Comparison of ENCODE assay signal across 8 mouse cellular contexts in the genomic region with DNA sequence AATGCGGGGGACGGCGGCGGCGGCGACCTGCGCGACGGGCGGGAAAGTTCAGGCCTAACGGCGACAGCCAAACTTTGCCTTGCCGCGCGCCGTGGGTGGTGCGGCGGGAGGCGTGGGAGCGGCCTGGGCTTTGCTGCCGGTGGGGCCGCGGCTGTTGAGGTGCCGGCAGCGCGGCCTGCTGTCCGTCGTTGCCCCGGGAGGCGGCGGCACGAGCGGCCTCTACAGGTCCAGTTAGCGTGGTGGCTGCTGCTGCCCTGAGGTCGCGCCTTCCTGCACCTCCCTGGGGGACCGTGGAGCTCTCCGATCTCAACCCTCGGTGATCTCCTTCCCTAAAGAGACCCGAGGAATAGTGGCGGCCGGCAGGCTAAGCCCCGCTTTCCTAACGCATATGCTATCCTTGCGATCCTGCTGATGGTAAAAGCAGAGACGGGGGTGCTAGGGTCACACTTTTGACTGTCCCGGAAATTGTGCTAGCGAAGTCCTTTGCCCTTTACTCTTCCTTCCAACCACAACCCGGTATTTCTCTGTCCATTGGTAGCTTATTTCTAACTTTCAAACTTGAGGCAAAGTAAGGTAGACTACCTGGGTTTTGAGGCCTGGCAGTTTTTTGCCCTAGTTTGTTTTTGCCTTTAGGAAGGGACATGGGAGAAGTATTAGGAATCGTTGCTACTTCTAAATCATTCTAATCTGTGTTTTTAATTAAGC. TPM values are rescaled to one million over a fixed set of nuclear protein-coding genes. Genes with fewer than 3 reads are reported as not detected.
DNase-seq lines count a peak whose midpoint lies in the region; ATAC-seq and TF ChIP-seq lines count a peak whose summit lies in the region.

No protein-coding gene starts in this region.

- peak overlapping the region; percentile 89 for H3K4me3 ChIP-seq in bone marrow, adult 2 months (replicated peaks; ENCODE audit: control insufficient read depth, low read depth, low read length)
- H3K4me3 ChIP-seq in forebrain, embryonic 15.5 days = peak overlapping the region; percentile 92
- peak overlapping the region; percentile 79 to 91 for H3K4me3 ChIP-seq in liver, embryonic 14.5 days (ENCODE audit: insufficient read depth in 1 of 2, low read depth in 2 of 2, low read length in 2 of 2)
- H3K4me3 ChIP-seq in myocyte = peak overlapping the region; percentile 52

- H3ac ChIP-seq in myocyte (ENCODE audit: control insufficient read depth, insufficient read length) = peak overlapping the region; percentile 63

- H3K27ac ChIP-seq in bone marrow, adult 2 months (ENCODE audit: control insufficient read depth, insufficient read depth, low read depth, low read length, poor library complexity) = peak overlapping the region; percentile 97
- peak overlapping the region; percentile 96 for H3K27ac ChIP-seq in forebrain, embryonic 15.5 days (replicated peaks)
- peak overlapping the region; percentile 87 for H3K27ac ChIP-seq in liver, embryonic 14.5 days

- H3K36me3 ChIP-seq in forebrain, embryonic 15.5 days = no peaks in the 10 kb centered on the region
- H3K36me3 ChIP-seq in liver, embryonic 14.5 days (replicated peaks; ENCODE audit: control insufficient read depth, insufficient read depth, low read depth) = peaks cover 3% of the 10 kb centered on the region; the same call in 1 of the 2 replicates
- no peaks in the 10 kb centered on the region for H3K36me3 ChIP-seq in myocyte (ENCODE audit: control insufficient read depth, insufficient read depth)

- ATAC-seq in forebrain, embryonic 15.5 days (replicated peaks) = peak; percentile 22
- peak; percentile 24 for ATAC-seq in inflammation-experienced regulatory T-cells, adult 6 months
- ATAC-seq in liver, embryonic 14.5 days (ENCODE audit: insufficient read depth) = peak; percentile 52

- no peaks in the 10 kb centered on the region for H3K27me3 ChIP-seq in forebrain, embryonic 15.5 days
- H3K27me3 ChIP-seq in liver, embryonic 14.5 days (ENCODE audit: control insufficient read depth, insufficient read depth, low read length) = no peaks in the 10 kb centered on the region
- no peaks in the 10 kb centered on the region for H3K27me3 ChIP-seq in myocyte (ENCODE audit: control insufficient read depth, insufficient read depth, insufficient read length)

- TF ChIP-seq CTCF in bone marrow, adult 2 months (IDR thresholded peaks at IDR 0.05; ENCODE audit: control insufficient read depth, insufficient read depth, low read length) = peak; percentile 32; the same call in 1 of the 2 replicates
- TF ChIP-seq CTCF in liver, embryonic 14.5 days (IDR thresholded peaks at IDR 0.05; ENCODE audit: low read depth) = peak; percentile 63

- 0 out of 2 replicates have a peak, but pooled peaks have one; percentile 6 for TF ChIP-seq POLR2A in bone marrow, adult 2 months (IDR thresholded peaks at IDR 0.05; ENCODE audit: borderline replicate concordance, control insufficient read depth, low read depth, low read length)
- TF ChIP-seq POLR2A in myocyte (IDR thresholded peaks at IDR 0.05; ENCODE audit: insufficient read length, low read depth) = no peak

- H3K4me1 ChIP-seq in bone marrow, adult 2 months (ENCODE audit: control insufficient read depth, insufficient read depth, low read length) = no peaks in the 10 kb centered on the region; the same call in 1 of the 2 replicates
- H3K4me1 ChIP-seq in forebrain, embryonic 15.5 days = peaks cover 27% of the 10 kb centered on the region
- peaks cover 16 to 18% of the 10 kb centered on the region in 2 experiments for H3K4me1 ChIP-seq in liver, embryonic 14.5 days (replicated peaks; ENCODE audit: control insufficient read depth in 2 of 2, insufficient read depth in 2 of 2, low read length in 1 of 2)

- WGBS in bone marrow, adult 2 months = under 1% methylated on average over 49 of the region's 50 CpGs
- WGBS in forebrain, embryonic 15.5 days = under 1% methylated on average over 50 of the region's 50 CpGs
- WGBS in liver, embryonic 14.5 days (ENCODE audit: insufficient replicate concordance) = under 1% methylated on average over 50 of the region's 50 CpGs

- TF ChIP-seq EP300 in liver, embryonic 14.5 days (IDR thresholded peaks at IDR 0.05; ENCODE audit: low read depth) = no peak

- intact Hi-C loops in gastrocnemius, postnatal 36 days (cut with DNase I) = no loop called here

- peak overlapping the region; percentile 88 for H3K9ac ChIP-seq in forebrain, embryonic 15.5 days (replicated peaks)
- H3K9ac ChIP-seq in liver, embryonic 14.5 days (replicated peaks) = peak overlapping the region; percentile 86

- no peaks in the 10 kb centered on the region for H3K9me3 ChIP-seq in forebrain, embryonic 15.5 days
- H3K9me3 ChIP-seq in liver, embryonic 14.5 days (ENCODE audit: control insufficient read depth, low read length) = no peaks in the 10 kb centered on the region

- peaks cover 52% of the 10 kb centered on the region for H3K79me2 ChIP-seq in myocyte (ENCODE audit: control insufficient read depth, insufficient read depth)

- peak; percentile 51 for DNase-seq in gastrocnemius, adult 18-20 months (ENCODE audit: low spot score)
- no peak for DNase-seq in gastrocnemius, postnatal 36 days
- DNase-seq in liver, embryonic 14.5 days (ENCODE audit: low read depth in 3 of 3, low spot score in 3 of 3) = peak in 2 of 3 experiments; percentile 47 to 57
- no peak for DNase-seq in T-cell, adult 2 months (ENCODE audit: low spot score)

- peak overlapping the region; percentile 58 for H3K4me2 ChIP-seq in forebrain, embryonic 15.5 days (replicated peaks)
- H3K4me2 ChIP-seq in liver, embryonic 14.5 days (ENCODE audit: low read depth) = peak overlapping the region; percentile 91
- peak overlapping the region; percentile 95 for H3K4me2 ChIP-seq in myocyte (ENCODE audit: low read depth)

TF ChIP-seq in myocyte, 11 proteins besides CTCF, POLR2A, EP300 and RAD21:
- TF ChIP-seq TCF12 (IDR thresholded peaks at IDR 0.05; ENCODE audit: insufficient read depth, poor library complexity, severe bottlenecking) (no peak), MYOD1 (IDR thresholded peaks at IDR 0.05; ENCODE audit: control insufficient read depth in 1 of 3, insufficient read length in 2 of 3, low read depth in 2 of 3) (peak in 1 of 3 experiments; percentile 8), TCF3 (IDR thresholded peaks at IDR 0.05; ENCODE audit: insufficient read length, low read depth) (no peak), MYOG (IDR thresholded peaks at IDR 0.05; ENCODE audit: control insufficient read depth in 1 of 3, insufficient read depth in 1 of 3, insufficient read length in 2 of 3, low read depth in 2 of 3) (peak in 1 of 3 experiments; percentile 20), MAX (IDR thresholded peaks at IDR 0.05; ENCODE audit: low read depth) (no peak), POLR2AphosphoS2 (IDR thresholded peaks at IDR 0.05; ENCODE audit: insufficient read length, low read depth) (peak; percentile 9)

RNA-seq across cellular contexts. Expression of a gene that starts 0.8 kb away (rescaled TPM):
- 10 to 100 TPM; 23.1 to 25.7 TPM for total RNA-seq in gastrocnemius, adult 18-20 months (2021)
- 10 to 100 TPM; 22.8 to 26.5 TPM for total RNA-seq in gastrocnemius, postnatal 36 days (2021)
- polyA plus RNA-seq in bone marrow, adult 2 months (2011; ENCODE audit: insufficient read depth, insufficient read length, low replicate concordance, missing spikeins) = 112 and 207 TPM in 2 replicates
- 68.4 and 69.6 TPM in 2 replicates for polyA plus RNA-seq in forebrain, embryonic 15.5 days (2015; fragmentation: Nextera tagmentation; extraction: Ambion mirVana)
- 100 to 1,000 TPM in 1 of 3 experiments, 10 to 100 TPM in 2; 70.1 to 114 (median 85.7) TPM for polyA plus RNA-seq in inflammation-experienced regulatory T-cells, adult 6 months (2017; shearing (Covaris generic))
- 33.7 and 52.4 TPM in 2 replicates for polyA plus RNA-seq in liver, embryonic 14.5 days (2012; rRNA removed)
- polyA plus RNA-seq in liver, embryonic 14.5 days (2014; fragmentation: Nextera tagmentation; extraction: Ambion mirVana) = 37.2 and 43.7 TPM in 2 replicates
- polyA plus RNA-seq in myocyte (2012; fragmentation: generic; extraction: Trizol) = 8.1 TPM

RNA-seq across cellular contexts. Expression of a gene that starts 48.2 kb away (rescaled TPM):
- total RNA-seq in gastrocnemius, adult 18-20 months (2021) = not detected
- under 1 TPM in 1 of 2 experiments, not detected in 1; 0.15 TPM for total RNA-seq in gastrocnemius, postnatal 36 days (2021)
- not detected in 2 replicates for polyA plus RNA-seq in bone marrow, adult 2 months (2011; ENCODE audit: insufficient read depth, insufficient read length, low replicate concordance, missing spikeins)
- polyA plus RNA-seq in forebrain, embryonic 15.5 days (2015; fragmentation: Nextera tagmentation; extraction: Ambion mirVana) = 0.71 and 0.97 TPM in 2 replicates
- not detected for polyA plus RNA-seq in inflammation-experienced regulatory T-cells, adult 6 months (2017; shearing (Covaris generic))
- polyA plus RNA-seq in liver, embryonic 14.5 days (2012; rRNA removed) = 0.08 and 0.17 TPM in 2 replicates
- 0.09 and 0.24 TPM in 2 replicates for polyA plus RNA-seq in liver, embryonic 14.5 days (2014; fragmentation: Nextera tagmentation; extraction: Ambion mirVana)
- not detected for polyA plus RNA-seq in myocyte (2012; fragmentation: generic; extraction: Trizol)

RNA-seq across cellular contexts. Expression of a gene that starts 48.3 kb away (rescaled TPM):
- total RNA-seq in gastrocnemius, adult 18-20 months (2021) = not detected
- total RNA-seq in gastrocnemius, postnatal 36 days (2021) = not detected
- not detected in 2 replicates for polyA plus RNA-seq in bone marrow, adult 2 months (2011; ENCODE audit: insufficient read depth, insufficient read length, low replicate concordance, missing spikeins)
- not detected in 2 replicates for polyA plus RNA-seq in forebrain, embryonic 15.5 days (2015; fragmentation: Nextera tagmentation; extraction: Ambion mirVana)
- not detected for polyA plus RNA-seq in inflammation-experienced regulatory T-cells, adult 6 months (2017; shearing (Covaris generic))
- not detected in 2 replicates for polyA plus RNA-seq in liver, embryonic 14.5 days (2012; rRNA removed)
- not detected in 2 replicates for polyA plus RNA-seq in liver, embryonic 14.5 days (2014; fragmentation: Nextera tagmentation; extraction: Ambion mirVana)
- polyA plus RNA-seq in myocyte (2012; fragmentation: generic; extraction: Trizol) = not detected

Comparison
In these comparisons a context has a peak if more than half of its experiments do, and no peak if none do; other contexts are left out.
1. DNase-seq: peak in gastrocnemius, adult 18-20 months (single experiment) and liver, embryonic 14.5 days (2 of 3); none in gastrocnemius, postnatal 36 days (0 of 2) and T-cell, adult 2 months (single experiment).
2. Peak in every context shown above with its lines, with median percentiles within 50 percentile points of each other: H3K27ac ChIP-seq, H3K4me3 ChIP-seq, ATAC-seq and H3K4me2 ChIP-seq.